Mouse (Mus musculus) heart, postnatal 14 days (tissue): ENCODE results near the gene Pbx1. TPM values are rescaled to one million over a fixed set of nuclear protein-coding genes. Genes with fewer than 3 reads are reported as not detected.

Source experiments
- DNase-seq, 2 experiments: peaks; one replicate each; pipeline ENCODE4 v3.0.0; 2021 to 2022
- intact Hi-C: fragments of 180-260 bp; cut with DNase I; formaldehyde crosslinking; loops from one replicate; pipeline ENCODE4 v1.15.1; 2025
- total RNA-seq, 2 experiments: library from RNA; stranded (reverse); gene quantifications; 2 replicates each; pipeline ENCODE4 v1.2.3; 2021

The Pbx1 gene
- total RNA-seq, 2 experiments from 2014 or later, result 54.2 to 63.0 TPM

- intact Hi-C loops, result no loop called here
- DNase-seq, result no peak
Measured at GRCm38 (mm10) chr1:168357680-168358611, 74.1 kb downstream of the Pbx1 start.

- intact Hi-C loops, result no loop called here
- DNase-seq, result no peak
Measured at GRCm38 (mm10) chr1:168356970-168357441, 75.1 kb downstream of the Pbx1 start.

DNA sequence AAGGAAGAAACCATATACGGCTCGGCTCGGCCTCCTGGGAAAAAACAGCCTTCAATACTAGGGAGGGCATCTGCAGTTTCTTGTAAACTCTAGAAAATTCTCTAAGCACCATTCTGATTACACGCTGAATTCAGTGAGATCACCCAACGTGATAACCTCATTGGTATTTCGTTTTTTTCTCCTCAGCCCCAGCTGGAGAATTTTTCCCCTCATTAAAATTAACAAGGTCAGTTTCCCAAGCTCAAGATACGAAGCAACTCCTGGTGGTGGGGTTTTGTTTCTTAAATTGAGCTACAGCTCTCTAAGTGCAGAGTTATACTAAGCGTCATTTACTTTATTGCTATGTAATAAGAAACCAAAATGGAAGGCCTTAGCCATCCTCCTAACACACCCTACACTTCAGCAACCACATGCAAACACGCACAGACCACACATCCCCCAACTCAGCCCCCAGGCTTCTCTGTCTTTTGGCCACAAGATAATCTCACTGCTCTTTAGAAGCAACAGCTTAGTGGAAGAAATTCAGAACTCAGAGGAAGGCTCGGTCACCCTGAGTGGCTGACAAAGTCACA lies 76.0 kb downstream of the Pbx1 start:
- intact Hi-C loops, result no loop called here
- no peak for DNase-seq

- intact Hi-C loops, result no loop called here
- DNase-seq, result no peak
Measured at GRCm38 (mm10) chr1:168354934-168355333, 77.1 kb downstream of the Pbx1 start.

- no peak for DNase-seq
Measured at GRCm38 (mm10) chr1:168348036-168348784, 83.9 kb downstream of the Pbx1 start.

DNA sequence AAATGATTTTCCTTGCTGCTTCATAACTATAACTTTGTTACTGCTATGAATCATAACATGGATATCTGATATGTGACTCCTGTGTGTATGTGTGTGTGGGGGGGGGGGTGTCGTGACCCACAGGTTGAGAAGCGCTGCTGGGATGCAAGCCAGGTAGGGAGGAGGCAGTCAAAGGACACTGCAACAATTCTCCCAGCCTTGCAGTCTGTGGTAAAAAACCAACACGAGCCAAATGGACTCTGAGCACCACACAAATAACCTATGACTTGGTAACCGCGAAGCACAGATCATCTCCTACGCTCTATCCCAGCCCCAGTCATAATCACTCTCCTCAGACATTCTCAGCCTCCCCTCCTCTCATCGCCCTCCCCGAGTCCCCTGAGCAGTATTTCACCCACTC lies 87.2 kb downstream of the Pbx1 start:
- intact Hi-C loops, result no loop called here
- DNase-seq, result no peak

More at GRCm38 (mm10) chr1:168348036-168348784, 83.9 kb downstream of the Pbx1 start:
- intact Hi-C loops, result no loop called here

DNA sequence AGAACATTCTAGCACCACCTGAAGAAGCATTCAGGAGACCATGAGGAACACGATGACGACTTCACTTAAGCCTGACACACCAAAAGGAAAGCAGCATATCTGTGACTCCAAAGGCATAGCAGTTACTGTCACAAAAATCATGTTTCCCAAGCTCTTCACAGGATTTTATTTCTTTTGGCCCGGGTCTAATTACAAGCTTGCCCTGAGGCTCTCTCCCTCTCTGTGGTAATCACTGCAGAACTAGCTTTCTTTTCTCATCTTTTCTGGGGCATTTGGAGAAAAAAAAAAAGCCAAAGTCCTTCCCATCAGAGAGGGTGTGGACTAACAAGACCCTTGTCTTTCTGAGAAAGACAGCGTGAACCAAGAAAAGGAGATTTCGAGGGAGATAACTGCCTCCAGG lies 87.8 kb downstream of the Pbx1 start:
- intact Hi-C loops, result no loop called here

GRCm38 (mm10) chr1:168342269-168342668 lies 89.8 kb downstream of the Pbx1 start:
- no peak for DNase-seq
- intact Hi-C loops, result no loop called here

More for the DNA sequence above, 87.8 kb downstream of the Pbx1 start:
- no peak for DNase-seq

- no peak for DNase-seq
- intact Hi-C loops, result no loop called here
Measured at GRCm38 (mm10) chr1:168341863-168342262, 90.2 kb downstream of the Pbx1 start.

DNA sequence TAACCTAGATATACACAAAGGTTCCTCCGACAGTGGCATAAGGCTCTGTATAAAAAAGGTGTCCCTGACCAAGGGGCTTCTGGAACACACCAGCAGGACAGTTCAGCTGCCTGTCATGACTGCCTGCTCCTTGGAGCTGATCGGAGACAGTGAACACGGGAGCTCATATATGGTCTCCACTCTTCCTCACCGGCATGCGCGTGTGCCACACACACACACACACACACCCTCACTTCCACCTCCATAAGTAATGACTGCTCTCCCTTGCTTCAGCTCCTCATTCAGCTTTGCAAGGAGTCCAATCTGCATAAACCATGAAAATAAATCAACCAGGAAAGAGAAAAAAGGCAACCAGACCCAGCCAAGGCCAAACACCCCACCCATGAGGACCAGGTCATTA lies 90.7 kb downstream of the Pbx1 start:
- intact Hi-C loops, result no loop called here
- DNase-seq, result no peak

GRCm38 (mm10) chr1:168336238-168336818 lies 95.7 kb downstream of the Pbx1 start:
- DNase-seq, result no peak

GRCm38 (mm10) chr1:168334831-168335574 lies 97.1 kb downstream of the Pbx1 start:
- intact Hi-C loops, result no loop called here
- DNase-seq, result no peak

More at GRCm38 (mm10) chr1:168336238-168336818, 95.7 kb downstream of the Pbx1 start:
- intact Hi-C loops, result no loop called here

DNA sequence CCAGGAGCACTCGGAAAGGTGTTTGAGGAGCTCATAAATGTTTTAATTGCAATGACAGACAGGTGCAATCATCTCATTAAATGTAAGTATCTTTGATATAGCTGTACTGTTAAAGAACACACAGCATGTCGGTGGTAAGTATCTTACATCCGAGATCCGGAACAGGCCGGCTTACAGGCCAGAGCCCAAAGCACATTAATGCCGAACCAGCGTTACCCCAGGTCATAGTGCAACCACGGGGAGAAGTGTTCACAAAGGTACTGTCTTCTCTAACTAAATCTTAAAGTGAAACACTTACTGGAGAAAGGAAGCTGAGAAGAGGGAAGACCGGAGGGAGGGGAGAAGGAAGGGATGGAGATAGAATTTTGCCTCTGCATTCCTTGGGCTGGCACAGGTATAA lies 100.0 kb downstream of the Pbx1 start:
- no peak for DNase-seq
- intact Hi-C loops, result no loop called here

DNA sequence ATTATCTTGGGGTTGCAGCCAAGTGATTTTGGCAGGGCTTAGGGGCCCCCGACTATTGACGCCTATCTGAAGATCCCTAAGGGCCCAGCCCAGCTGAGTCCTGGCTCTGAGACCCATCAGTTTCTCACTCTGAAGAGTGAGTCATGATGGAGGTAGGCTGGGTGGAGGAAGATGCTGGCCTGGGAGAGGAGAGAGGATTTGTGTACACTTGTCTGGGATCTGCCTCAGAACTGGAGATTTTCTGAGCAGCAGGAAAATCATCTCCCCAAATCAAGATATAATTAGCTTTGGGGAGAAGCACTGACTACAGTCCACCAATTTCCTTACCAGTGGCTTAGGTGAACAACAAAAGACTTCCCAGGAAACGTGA lies 103.8 kb downstream of the Pbx1 start:
- intact Hi-C loops, result no loop called here
- DNase-seq, result no peak

DNA sequence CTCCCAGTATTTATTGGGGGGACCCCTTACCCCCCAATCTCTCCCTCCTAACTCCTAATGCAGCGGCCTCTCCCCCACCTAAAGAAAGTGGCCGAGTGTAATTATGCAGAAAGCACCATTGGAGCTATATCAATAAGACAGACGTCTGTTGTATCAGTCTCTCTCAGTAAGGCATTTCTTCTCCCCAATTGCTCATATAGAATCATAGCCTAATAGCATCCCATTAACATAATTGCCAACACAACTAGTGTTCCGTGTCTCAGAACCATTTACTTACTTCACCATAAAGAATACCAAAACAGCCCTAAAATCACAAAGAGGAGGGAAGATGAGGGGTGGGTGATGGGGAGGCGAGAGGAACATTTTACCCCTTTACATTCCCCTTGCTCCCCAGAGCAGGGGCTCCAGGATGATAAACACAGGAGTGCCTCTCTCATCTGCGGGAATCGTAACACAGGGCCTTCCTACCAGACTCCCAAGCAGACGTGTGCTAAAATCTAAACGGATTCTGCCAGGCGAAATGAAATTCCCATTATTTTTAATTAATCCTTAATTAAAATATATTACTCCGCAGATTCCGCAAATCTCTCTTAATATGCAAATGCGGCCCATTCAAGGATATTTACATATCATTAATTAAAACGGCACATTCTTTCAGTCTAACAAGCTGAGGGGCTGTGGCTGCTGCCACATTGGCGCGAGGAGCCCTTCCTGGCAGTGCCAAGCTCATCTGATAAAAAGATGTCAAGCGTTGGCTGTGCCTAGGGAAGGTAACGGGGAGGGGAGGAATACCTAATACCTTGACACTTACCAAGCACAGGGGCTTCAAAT lies 104.5 kb downstream of the Pbx1 start:
- no peak for DNase-seq
- intact Hi-C loops, result no loop called here

DNA sequence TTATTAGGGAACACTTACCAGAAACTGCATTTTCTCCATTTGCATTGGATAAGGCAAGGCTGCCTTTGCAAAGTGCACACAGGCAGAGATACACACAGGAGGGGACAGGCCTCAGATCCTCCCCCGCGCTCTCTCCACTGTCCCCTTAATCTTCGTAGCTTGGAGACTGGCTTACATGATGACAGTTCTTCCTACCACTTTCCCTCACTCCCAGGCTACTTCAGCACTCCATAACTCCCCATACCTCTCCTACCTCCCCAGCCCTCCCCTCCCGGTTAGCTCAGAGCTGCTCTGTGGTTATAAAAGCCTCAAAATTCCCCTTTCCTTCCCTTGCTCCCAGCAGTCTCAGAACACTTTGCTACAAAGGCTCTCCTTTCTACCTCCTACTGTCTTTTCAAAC lies 106.3 kb downstream of the Pbx1 start:
- intact Hi-C loops, result no loop called here
- DNase-seq, result no peak

DNA sequence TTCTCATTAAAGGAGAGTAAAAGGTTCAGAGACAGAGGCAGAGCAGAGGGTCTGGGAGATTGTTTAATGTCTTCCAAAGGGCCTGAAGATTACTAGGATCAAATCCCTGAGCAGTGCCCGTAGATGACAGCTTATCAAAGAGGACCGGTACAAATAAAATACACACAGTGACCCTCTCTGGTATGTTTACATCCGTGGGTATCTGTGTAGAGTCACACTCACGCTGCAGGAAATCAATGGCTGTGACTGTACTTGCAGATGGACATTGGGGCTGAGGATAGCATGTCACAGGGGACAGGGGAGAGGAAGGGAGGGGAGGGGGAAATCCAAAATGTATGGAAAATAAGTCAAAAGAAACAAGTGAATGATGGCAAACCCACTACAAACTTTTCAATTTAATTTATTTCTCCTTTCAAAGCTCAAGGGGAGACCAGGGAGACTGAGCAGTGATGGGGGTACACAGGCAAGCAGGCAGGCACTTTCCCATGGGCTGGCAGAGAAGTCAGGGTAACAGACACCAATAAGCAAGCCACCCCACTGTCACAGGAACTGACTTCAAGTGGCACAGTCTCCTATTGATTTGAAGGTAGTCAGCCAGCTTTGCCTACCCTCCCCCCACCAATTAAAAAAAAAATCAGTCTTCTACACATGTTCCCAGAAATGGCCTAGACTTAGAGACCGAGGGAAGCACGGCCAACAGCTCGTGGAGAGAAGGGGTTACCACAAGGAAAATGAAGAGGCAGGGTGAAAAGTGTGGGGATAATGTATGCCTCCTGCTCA lies 107.6 kb downstream of the Pbx1 start:
- DNase-seq, result no peak
- intact Hi-C loops, result loop anchor here (5.0 kb wide), 1 partner anchor 112 kb away; no protein-coding TSS in a partner anchor

- DNase-seq, result no peak
- intact Hi-C loops, result loop anchor here (5.0 kb wide), 1 partner anchor 111 kb away; no protein-coding TSS in a partner anchor
Measured at GRCm38 (mm10) chr1:168323436-168324108, 108.5 kb downstream of the Pbx1 start.
